Mouse (Mus musculus) bone marrow, adult 2 months (tissue): ENCODE measurements around the gene Art4. TPM values are rescaled to one million over a fixed set of nuclear protein-coding genes. Genes with fewer than 3 reads are reported as not detected.
A peak's percentile ranks its signal among the peaks of the same experiment; 100 is the strongest.

Source experiments
- H3K27ac ChIP-seq: fragments of 200-500 bp; 2 replicates; pipeline ENCODE4 v1.5.1; 2012; ENCODE audit warnings: low read depth, mild to moderate bottlenecking, control low read depth, inconsistent platforms, low read length; ENCODE audit not compliant: control insufficient read depth, poor library complexity, insufficient read depth
- H3K4me1 ChIP-seq: fragments of 200-500 bp; 2 replicates; pipeline ENCODE4 v1.6.1; 2011; ENCODE audit warnings: low read length; ENCODE audit not compliant: control insufficient read depth, insufficient read depth
- H3K4me3 ChIP-seq: fragments of 200-500 bp; replicated peaks from 2 replicates; pipeline ENCODE3; 2011; ENCODE audit warnings: mild to moderate bottlenecking, low read depth, low read length, control low read depth; ENCODE audit not compliant: control insufficient read depth
- CTCF ChIP-seq: fragments of 200-500 bp; IDR thresholded peaks from 2 replicates; pipeline ENCODE4 v1.5.1; 2011; ENCODE audit warnings: low read length, control low read depth; ENCODE audit not compliant: control insufficient read depth, insufficient read depth
- POLR2A ChIP-seq: fragments of 200-500 bp; IDR thresholded peaks from 2 replicates; pipeline ENCODE4 v1.6.1; 2011; ENCODE audit warnings: low read depth, mild to moderate bottlenecking, control low read depth, low read length, borderline replicate concordance; ENCODE audit not compliant: control insufficient read depth
- WGBS: fragments of 180-500 bp; shearing (Covaris S2); methylation state at CpG from one replicate; pipeline ENCODE4 v1.1.7; 2018; 5-methylcytosine and 5-hydroxymethylcytosine counted together
- polyA plus RNA-seq: library from polyadenylated mRNA; stranded (reverse); fragments of >200 nt; gene quantifications from 2 replicates; pipeline ENCODE4 v1.2.4, GENCODE M21; 2011; ENCODE audit warnings: low replicate concordance; ENCODE audit not compliant: missing spikeins, insufficient read depth, insufficient read length

Art4 gene
- polyA plus RNA-seq, 1 experiment = 18.5 TPM

DNA sequence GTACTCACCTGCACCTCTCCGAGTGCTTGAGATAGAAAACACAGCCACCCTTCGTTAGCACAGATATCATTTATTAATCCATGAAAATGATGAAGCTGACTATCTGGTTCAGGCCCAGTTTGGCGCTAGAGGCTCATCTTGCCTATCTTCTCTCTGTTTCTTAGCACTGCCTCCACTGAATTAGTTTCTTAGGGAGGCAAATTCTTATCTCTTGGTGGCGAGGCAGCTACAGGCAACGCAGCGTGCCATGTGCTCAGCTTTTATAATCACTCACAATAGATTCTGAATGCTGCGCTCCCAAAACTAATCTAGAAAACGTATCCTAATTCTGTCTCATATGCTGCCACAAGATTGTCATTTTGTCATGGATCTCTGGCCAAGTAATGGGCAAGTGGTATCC is 9.1 kb downstream of the Art4 start:
- H3K4me1 ChIP-seq = peaks cover 4% of the 10 kb centered on the region
- H3K27ac ChIP-seq = no peak overlapping the region
- 68% methylated on average over 8 of the region's 8 CpGs for WGBS
- H3K4me3 ChIP-seq = no peak overlapping the region
- no peak for TF ChIP-seq CTCF
- no peak for TF ChIP-seq POLR2A

DNA sequence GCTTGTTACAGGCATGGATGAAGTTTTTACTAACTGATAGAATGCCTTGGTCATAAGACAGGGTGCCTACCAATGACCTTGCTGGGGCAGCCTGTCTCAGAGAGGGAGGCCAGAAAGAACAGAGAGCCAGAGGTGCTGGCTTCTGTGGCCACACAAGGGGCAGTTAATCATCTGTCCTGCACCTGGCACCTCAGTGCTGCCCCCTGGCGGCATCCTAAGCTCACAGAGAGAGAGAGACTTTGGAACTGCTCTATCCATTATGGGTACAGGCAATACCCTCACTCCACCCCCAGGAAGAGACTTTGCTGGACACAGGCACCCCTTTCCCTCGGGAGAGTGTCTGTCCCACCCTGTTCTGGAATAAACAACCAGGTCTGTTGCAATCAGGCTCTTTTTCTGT is 9.7 kb downstream of the Art4 start:
- TF ChIP-seq CTCF = peak; percentile 85
- no peak for TF ChIP-seq POLR2A
- no peak overlapping the region for H3K27ac ChIP-seq
- H3K4me1 ChIP-seq = peaks cover 4% of the 10 kb centered on the region

DNA sequence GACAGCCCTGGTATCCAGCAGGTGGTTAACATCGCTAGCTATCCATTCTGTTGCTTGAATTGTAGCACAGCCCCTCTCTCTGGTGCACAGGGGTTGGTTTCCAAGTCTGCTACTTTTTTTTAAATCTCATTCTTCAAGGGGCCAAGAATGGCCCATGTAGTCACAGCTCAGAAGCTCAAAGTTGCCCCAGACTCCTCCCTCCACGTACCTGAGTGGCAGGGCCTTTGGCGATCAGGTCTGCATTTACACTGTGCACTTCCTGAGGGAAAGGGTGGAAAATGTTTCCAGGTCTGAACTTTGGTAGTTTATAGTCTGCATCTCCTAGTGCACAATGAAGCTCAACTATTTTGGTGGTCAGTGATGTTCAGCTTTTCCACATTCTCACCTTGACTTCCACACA is 10.3 kb downstream of the Art4 start:
- H3K4me1 ChIP-seq = peaks cover 4% of the 10 kb centered on the region
- no peak overlapping the region for H3K4me3 ChIP-seq
- no peak overlapping the region for H3K27ac ChIP-seq
- 94% methylated on average over 3 of the region's 3 CpGs for WGBS
- no peak for TF ChIP-seq POLR2A
- TF ChIP-seq CTCF = no peak

More for the DNA sequence above, 9.7 kb downstream of the Art4 start:
- H3K4me3 ChIP-seq = no peak overlapping the region
- WGBS = 20% methylated on average over 2 of the region's 2 CpGs

DNA sequence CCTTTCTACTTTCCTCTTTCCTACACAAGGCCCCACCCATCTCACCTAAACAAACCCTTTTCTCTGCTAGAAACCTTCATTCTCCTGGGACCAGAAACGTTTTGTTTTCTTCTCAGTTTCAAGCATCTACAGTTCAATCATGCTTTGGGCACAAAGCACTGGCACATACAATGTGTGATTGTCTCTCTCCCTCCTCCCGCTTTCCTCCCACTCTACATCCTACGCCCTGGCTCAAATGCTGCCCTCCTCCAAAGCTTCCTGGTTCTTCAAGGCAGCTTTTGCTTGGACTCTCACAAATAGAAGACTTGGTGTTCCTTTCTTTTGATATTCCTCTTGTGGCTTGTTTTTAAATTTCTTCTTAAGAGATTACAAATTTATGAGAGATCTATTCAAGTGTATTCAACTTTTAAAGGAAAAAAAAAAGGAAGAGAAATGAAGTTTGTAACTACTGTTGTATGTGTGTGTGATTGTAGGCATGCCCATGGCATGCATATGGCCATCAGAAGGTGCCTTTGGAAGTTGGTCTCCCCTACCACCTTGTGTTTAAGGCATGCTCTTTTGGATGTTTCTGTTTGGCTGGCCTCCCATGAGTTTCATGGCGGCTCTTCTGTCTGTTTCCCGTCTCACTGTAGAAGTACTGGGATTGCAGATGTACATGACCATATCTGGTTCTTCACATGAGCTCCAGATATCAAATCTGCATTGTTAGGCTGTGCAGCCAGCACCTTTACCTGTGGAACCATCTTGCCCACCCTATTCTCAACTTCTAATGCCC is 11.6 kb downstream of the Art4 start:
- WGBS = 76% methylated on average over 5 of the region's 5 CpGs
- Histone ChIP-seq H3K4me3 (no peak overlapping the region), H3K27ac (no peak overlapping the region), H3K4me1 (peaks cover under 1% of the 10 kb centered on the region)
- TF ChIP-seq CTCF (no peak), POLR2A (no peak)

DNA sequence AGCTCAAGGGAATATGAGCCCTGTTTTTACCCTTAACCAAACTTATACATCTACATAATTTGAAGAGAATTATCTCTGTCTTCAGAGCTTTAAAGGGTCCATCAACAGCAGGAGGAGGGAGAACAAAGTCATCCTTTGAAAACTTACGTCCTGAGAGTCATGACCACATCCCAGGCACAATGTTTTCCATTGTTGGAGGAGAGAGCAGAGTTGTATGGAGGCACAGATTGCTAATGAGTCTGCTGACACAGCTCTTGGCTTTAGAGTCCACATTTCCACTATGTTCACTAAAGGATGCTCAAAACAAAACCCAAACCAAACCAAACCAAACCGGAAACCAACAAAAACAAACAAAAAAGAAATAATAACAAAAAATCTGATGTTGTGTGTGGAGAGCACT is 12.6 kb downstream of the Art4 start:
- TF ChIP-seq POLR2A = no peak
- TF ChIP-seq CTCF = no peak
- Histone ChIP-seq H3K4me1 (no peaks in the 10 kb centered on the region; the same call in 1 of the 2 replicates), H3K4me3 (no peak overlapping the region), H3K27ac (no peak overlapping the region)
- WGBS = 80% methylated on average over 2 of the region's 2 CpGs

DNA sequence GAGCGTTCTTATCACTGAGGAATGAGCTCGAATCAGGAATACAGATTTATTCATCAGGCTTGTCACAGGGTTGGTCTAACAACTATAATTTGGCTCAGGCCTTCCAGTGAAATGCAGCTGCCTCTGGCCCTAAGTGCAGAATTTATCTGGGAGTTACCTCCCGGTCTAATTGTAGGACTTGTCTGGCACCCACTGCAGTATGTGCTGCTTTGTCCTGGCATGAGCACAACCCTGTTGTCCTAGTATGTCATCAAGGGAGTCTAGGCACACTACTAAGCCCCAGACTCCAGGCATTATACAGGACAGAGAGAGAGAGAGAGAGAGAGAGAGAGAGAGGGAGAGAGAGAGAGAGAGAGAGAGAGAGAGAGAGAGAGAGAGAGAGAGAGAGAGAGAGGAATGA is 20.2 kb downstream of the Art4 start:
- 77% methylated on average over 3 of the region's 3 CpGs for WGBS
- TF ChIP-seq POLR2A (no peak), CTCF (no peak)

DNA sequence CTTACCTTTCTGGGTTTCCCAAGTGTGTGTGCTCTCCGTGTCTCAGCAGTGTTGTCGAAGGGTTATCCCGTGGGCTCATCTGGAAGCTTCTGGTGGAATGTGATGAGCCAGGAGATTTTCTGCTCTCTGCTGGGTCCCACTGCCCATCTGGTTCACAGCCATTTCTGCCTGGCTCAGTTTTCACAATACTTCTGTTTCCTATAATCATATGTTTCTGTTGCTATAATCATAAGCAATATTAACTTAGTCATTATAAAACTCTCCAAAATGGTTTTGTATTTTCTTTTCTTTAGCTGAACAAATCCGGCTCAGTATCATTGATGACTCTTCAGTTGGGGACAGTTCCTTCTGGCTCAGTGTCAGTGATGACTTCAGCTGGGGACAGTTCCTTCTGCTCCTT is 22.2 kb downstream of the Art4 start, which contains the start of gene Smco3:
Smco3 (minus strand) TSS at position 101 of the 400 bp plus-strand sequence.
- no peak within 1 kb of the TSS for H3K27ac ChIP-seq
- TF ChIP-seq CTCF (no peak), POLR2A (no peak)
- no peaks in the 10 kb centered on the region for H3K4me1 ChIP-seq
- H3K4me3 ChIP-seq = no peak within 1 kb of the TSS
- 81% methylated on average over 4 of the region's 4 CpGs for WGBS

More for the DNA sequence above, 20.2 kb downstream of the Art4 start:
- Histone ChIP-seq H3K4me1 (no peaks in the 10 kb centered on the region), H3K27ac (no peak overlapping the region), H3K4me3 (no peak overlapping the region)

DNA sequence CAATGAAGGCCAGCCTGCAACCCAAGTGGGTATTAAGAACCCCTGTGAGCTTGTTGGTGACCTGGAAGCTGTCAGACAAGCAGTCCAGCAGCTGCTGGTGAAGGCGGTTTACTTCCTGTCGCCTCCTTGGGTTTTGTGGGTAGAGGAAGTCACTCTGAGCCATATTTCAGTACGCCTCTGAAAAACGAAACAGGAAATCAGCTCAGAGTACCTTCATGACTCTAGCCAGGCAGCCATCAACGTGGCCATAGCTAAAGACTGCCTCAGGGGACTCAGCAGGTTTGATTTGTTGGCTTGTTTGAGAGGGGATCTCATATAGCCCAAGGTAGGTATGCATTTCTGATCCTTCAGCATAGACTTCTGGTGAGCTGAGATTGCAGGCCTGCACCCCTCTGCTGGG is 25.8 kb downstream of the Art4 start:
- Histone ChIP-seq H3K4me3 (no peak overlapping the region), H3K27ac (peak overlapping the region; percentile 6; the same call in 1 of the 2 replicates), H3K4me1 (no peaks in the 10 kb centered on the region; the same call in 1 of the 2 replicates)
- 11% methylated on average over 5 of the region's 5 CpGs for WGBS
- TF ChIP-seq POLR2A (no peak), CTCF (no peak)
